Mouse (Mus musculus): ENCODE data around the gene Ly6g6e.

Gene Ly6g6e

DNA sequence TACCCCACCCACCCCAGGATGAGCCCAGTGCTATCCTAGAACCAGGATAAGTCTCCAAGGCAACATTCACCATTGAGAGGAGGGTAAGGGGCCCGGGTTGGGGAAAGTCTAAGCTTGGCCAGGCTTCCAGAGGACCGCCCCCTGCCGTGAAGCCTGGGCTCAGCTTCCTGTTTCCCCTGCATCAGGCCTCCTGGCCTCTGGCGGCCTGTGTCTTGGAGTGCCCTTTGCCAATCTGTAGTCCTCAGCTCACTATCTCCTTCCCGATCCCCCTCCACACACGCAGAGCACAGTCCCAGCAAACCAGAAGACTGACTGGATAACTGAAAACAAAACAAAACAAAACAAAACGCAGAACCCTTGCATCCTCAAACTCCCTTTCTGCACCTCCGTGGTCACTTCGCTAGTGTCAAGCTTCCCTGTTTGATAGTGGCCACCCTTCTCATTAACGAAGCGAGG lies 27.1 kb upstream of the Ly6g6e start, which contains the start of gene Clic1:
Clic1 (plus strand) TSS at position 406 of the 456 bp plus-strand sequence.
- peak; percentile 21 for DNase-seq (ENCODE audit: low spot score)

DNA sequence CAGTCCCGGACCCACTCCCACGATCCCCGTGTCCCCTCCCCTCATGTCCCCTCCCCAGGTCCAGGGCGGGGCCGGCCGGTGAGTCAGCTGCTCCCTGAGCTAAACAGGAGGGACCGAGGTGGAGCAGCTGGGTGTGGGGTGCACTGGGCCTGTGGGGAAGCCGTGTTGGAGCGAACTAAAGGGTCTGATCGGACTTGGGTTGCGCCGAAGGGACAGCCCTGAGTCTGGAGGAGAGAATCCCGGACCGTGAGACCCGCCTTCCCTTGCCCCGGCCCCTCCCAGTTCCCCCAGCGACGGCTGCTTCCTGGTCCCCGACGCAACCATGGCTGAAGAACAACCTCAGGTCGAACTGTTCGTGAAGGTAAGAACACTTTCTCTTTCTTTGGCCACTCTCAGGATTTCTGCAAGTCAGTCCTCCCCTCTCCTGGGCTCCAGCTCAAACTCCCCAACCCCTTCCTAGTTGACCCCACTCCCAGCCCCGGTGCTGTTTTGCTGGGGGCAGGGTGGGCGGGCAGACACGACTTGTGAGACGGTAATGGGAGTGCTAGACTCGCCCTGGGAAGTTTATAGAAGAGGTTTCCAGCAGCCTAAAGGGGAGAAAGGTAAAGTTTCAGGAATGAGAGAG lies 26.5 kb upstream of the Ly6g6e start:
- DNase-seq (ENCODE audit: low spot score): peak; percentile 42

DNA sequence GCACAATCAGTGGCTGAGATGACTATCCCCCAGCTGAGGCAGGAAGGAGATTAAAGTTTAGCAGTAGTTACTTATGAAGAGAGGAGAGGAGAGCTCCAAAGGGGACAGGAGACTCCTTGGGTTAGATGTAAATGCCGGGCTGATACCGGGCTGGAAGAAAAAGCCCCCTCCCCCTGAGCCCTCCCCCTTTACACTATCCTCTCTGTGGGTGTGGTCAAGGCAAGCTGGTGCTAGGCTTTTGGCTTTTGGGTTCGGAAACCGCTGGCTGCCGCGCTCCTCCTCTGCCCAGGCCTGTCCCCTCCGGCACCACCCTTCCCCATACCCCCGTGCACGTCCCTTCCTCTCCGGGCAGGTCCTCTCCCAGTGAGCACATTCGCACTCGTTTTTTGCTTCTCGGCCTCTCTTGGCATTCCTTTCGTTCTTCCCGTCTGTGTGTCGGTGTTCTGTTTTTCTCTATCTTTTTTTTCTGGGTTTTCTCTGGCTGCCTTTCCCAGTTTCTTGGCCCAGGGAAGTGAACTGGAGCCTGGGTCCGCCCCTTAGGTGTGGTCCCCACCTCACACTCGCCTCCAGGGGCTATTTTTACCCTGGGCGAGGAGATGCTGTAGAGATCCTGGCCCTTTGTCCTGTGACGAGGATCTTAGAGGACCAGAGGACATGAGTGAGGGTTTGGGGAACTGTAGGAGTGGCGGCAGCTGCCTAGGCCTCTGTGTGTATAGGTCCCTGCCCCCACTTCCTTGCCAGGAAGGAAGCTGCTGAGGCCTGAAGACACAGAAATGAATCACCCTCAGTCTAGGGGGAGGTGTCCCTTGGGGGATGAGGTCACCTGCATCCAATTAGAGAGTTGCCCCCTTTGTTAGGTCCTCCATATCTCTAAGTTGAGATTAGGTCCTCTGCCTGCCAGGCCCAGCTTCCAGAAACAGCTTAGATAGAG lies 25.3 kb upstream of the Ly6g6e start:
- peak; percentile 80 for DNase-seq (ENCODE audit: low spot score)

DNA sequence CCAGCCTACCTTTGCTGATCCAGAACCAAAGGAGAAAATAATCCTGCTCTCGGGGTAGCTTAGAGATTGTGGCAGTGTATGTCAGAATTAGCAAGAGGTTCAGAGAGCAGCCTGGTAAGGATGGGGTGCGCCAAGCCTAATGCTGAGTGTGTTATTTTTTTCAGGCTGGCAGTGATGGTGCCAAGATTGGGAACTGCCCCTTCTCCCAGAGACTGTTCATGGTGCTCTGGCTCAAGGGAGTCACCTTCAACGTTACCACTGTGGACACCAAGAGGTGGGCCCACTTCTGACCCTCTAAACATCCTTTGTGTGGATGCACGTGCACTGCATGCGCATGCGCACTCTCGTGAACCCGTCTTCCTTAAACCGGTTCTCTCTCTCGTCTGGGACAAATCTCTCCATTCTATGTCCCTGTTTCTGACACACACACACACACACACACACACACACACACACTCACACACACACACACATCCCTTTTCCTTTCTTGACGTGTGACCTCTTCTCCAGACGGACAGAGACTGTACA lies 24.4 kb upstream of the Ly6g6e start:
- DNase-seq (ENCODE audit: low spot score): no peak

DNA sequence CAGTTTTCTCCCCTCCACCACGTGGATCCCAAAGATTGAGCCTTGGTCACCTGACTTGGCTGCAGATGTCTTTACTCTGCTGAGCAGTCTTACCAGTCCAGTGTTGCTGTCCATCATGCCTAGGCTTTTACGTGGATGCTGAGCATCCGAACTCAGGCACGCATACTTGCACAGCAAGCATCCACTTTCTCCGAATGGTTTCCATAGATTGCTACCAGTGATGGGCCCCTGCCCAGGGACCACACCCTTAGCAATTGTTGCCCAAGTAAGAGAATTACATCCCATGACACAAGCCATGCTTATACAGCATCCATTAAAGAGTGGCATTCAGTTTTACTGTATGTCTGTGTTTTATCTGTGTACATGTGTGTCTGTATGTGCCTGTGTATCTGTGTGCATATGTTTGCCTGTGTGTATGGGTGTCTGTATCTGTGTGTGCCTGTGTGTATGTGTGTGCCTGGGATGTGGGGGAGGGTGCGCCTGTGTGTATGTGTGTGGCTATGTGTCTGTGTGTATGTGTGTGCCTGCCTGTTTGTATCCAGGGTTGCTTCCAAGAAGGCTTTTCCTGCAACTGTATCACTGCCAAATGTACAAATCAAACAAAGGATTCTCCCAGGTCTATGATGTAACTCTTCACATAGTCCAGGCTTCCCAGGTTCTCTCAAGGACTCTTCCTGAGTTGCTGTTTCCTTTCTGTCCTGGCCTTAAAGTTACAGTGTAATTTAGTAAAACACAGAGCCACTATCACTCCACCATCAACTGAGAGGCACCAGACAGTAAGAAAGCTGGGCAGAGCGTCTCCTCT lies 20.8 kb upstream of the Ly6g6e start:
- DNase-seq (ENCODE audit: low spot score): no peak

DNA sequence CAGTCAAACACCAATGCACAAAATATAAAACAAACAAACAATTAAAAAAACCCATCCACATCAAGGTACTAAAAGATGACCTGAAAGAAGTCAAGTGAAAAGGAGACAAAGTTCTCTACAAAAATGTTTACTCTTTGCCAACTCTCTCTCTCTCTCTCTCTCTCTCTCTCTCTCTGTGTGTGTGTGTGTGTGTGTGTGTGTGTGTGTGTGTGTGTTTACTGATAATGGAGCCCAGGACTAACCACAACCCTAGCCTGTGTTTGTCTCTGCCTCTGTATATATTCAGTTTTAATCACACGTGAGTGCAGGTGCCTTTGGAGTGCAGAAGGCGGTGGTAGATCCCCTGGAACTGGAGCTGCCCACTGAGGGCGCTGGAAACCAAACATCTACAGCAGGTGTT lies 19.6 kb upstream of the Ly6g6e start:
- DNase-seq (ENCODE audit: low spot score): no peak

DNA sequence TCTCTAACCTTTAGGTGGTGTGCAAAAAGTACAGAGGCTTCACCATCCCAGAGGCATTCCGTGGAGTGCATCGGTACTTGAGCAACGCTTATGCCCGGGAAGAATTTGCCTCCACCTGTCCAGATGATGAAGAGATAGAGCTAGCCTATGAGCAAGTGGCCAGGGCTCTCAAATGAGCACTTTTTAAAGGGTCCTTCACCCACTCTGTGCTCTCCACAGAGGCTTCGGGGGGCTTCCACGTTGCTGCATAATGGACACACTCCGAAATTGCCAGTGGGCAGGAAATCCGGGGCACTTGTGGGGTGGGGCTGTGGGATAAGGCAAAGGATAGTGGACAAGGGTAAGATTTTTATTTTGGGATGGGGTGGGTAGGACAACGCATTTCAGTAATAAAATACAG lies 18.4 kb upstream of the Ly6g6e start:
- no peak for DNase-seq (ENCODE audit: low spot score)

DNA sequence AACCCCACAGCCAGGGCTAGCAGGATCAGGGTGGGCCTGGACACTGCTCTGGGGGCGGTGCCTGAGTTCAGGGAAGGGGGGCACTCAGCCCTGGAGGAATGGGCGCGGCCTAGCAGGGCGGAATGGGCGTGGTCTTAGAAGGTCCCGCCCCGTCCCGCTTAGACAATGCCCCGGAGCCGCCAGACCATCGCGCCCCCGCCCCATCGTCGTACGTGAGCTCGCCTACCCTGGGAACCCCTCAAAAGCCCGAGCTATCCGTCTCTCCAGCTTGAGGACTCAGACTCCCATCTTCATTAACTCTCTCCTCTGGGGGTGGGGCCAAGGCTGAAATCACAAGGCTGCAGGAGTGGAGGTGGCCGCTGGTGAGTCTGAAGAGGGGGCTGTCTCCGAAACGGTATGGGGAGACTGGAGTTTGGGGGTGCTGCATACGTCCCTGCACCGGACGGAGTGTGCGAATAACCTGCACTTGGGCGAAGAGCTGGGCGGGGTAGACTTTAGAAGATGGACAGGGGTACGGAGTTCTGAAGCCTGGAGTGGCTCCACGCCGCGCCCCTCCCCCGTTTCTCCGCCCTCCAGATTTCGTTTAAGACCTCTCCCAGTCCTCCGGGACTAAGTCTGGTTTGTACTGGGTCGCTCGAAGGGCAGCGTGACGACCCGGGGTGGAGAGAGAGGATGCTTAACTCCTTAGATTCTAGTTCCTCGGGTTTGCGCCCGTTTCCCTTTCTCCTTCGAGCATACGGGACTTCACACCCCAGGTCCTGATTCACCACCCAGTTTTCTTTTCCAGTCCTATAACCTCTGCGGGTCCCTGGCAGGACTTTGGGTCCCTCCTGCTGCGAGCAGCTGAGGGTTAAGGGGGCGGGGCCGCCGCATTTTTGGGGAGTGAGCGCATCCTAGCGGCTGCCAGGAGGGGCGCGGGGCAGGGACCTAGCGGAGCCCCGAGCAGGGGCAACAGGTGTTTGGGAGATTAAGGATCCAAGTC lies 17.5 kb upstream of the Ly6g6e start, which contains the start of gene Ddah2:
Ddah2 (plus strand) TSS at position 125 of the 982 bp plus-strand sequence.
- DNase-seq (ENCODE audit: low spot score): peak; percentile 83

DNA sequence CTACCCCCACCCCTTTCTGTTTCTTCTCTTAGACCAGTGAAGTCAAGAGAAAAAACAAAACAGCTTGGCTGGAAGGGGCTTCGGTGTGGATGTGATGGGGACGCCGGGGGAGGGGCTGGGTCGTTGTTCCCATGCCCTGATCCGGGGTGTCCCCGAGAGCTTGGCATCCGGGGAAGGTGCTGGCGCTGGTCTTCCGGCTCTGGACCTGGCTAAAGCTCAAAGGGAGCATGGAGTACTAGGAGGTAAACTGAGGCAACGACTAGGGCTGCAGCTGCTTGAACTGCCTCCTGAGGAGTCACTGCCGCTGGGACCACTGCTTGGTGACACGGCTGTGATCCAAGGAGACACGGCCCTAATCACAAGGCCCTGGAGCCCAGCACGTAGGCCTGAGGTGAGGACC lies 16.6 kb upstream of the Ly6g6e start:
- DNase-seq (ENCODE audit: low spot score): no peak

DNA sequence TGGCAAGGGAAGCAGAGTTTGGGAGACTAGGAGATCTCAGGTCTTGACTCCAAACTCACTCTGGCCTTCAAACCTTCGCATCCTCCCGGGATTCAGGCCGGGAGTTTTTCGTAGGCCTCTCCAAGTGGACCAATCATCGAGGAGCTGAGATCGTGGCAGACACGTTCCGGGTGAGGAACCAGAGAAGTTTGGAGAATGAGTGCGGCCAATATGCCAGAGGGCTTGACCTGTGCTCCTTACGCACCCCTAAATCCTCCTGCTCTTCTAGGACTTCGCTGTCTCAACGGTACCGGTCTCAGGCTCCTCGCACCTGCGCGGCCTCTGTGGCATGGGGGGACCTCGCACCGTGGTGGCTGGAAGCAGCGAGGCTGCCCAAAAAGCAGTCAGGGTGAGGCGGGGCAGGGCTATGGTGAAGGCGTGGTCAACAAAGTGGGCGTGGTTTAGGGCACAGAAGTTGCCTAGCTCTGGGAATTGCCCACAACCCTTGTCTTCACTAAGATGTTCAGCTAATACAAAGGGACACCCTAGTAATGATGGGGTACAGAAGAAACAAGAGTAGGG lies 15.9 kb upstream of the Ly6g6e start:
- DNase-seq (ENCODE audit: low spot score): no peak

DNA sequence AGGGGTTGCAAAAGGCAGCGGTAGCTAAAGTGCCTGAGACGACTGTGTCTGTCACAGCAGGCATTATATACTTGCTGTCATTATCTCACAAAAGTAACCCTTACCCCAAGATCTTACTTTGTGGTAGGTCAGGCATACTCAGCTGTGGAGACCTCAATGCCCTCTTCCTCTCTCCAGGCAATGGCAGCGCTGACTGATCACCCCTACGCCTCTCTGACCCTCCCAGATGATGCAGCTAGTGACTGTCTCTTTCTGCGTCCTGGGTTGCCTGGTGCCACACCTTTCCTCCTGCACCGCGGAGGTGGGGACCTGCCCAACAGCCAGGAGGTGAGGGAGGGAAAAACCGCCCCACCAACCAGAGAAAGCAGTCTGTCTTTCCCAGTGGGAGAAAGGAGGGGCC lies 15.4 kb upstream of the Ly6g6e start:
- DNase-seq (ENCODE audit: low spot score): no peak

DNA sequence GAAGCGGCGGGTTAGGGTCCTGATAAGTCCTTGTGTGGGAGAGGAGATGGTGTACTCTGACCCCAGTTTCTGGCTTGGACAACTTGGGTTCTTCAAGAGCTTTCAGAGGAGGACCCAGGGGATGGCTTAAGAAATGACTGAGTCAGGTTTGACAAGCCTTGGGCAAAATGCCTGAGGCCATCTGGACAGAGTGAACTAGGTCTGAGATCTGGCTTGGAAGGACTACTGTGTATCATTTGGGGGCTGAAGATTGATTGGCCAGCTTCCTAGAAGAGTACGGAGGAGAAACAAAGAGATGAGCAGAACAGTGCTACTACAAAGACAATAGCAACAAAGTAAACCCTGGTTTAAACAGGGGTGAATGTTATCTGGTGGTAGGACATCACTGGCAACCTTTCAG lies 13.2 kb upstream of the Ly6g6e start:
- no peak for DNase-seq (ENCODE audit: low spot score)

DNA sequence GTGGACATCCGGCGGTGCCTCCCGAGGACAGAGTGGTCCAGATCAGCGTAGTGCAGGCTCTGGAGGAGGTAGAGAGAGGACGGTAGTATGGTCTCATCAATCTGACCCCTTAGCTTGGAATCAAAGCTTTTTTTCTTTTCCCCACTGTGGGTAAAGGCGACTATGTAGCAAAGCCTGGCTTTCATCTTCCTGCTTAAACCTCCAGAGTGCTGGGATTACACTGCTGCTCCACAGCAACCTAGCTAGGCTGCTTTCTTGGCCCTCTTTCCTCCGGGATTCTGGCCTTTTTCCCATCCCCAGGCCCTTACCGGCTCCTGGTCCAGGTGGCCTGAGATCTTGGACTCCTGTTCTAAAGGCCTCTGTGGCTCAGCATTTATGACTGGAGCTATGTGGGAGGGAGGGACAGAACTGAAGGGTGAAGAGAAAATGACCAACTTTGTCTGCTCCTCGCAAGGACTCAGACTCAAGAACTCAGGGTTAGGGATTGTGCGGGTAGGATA lies 12.3 kb upstream of the Ly6g6e start:
- no peak for DNase-seq (ENCODE audit: low spot score)

DNA sequence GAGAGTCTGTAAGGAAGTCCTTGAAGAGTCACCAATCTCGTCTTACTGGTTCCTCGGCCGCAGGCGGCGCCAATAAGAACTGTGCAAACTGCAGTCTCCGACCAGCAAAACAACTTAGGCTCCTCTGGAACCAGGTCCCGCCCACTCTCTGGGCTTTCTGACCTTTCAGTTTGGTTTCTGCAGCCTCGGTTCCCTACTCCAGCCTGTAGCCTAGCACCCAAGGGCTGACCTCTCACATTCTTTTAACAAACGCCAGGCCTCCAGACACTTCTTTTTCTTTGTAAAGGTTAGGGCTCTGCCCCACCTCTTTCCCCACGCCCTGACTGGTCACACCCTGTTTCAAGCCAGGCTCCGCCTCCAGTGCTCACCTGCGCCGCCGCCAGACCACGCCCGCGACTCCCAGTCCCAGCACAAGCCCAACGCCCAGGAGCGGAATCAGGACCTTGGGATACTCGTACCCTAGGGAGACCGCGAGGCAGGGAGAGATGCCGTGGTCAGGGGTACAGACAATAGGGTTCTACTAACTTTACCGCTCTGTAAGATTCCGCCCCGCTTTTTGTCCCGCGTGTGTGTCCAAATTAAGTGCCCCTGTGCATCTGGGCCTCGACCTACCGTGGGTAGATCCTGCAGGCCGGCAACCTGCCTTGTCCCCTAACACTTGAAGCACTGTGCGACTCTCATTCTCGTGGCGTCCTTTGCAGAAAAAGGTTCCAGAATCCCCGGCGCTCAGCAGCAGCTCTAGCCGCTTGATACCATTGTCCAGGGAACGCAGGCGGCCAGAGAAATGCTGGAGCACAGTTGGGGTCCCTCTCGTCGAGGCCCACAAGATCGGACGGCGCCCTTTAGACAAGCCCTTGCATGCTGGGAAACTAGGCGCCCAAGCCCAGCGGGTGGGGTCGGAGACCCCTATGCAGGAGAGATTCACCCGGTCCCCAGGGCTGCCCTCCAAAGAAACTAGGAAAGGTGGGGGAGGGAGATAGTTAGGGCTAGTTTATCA lies 11.5 kb upstream of the Ly6g6e start, which contains the start of gene Ly6g6c:
Ly6g6c (plus strand) TSS at position 438 of the 997 bp plus-strand sequence.
- no peak for DNase-seq (ENCODE audit: low spot score)

DNA sequence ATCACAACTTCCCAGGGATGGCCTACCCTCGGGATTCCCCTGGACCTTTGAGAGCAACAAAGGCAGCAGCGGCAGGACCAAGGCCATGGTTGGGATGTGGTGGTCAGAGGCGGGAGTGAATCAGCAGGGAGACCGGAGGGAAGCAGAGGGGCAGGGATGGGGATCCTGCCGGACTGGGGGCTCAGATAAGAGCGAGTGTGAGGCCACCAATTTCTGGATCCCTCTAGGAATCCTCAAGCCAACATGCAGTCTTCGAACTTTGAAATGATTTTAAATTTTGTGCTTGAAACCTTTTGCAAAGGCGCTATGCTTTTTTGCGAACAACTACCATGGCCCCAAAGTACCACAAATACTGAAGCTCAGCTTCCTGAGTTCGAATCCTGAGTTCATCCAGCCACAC lies 10.6 kb upstream of the Ly6g6e start, which contains the start of gene Mpig6b:
Mpig6b (minus strand) TSS at position 101 of the 400 bp plus-strand sequence.
- DNase-seq (ENCODE audit: low spot score): no peak

DNA sequence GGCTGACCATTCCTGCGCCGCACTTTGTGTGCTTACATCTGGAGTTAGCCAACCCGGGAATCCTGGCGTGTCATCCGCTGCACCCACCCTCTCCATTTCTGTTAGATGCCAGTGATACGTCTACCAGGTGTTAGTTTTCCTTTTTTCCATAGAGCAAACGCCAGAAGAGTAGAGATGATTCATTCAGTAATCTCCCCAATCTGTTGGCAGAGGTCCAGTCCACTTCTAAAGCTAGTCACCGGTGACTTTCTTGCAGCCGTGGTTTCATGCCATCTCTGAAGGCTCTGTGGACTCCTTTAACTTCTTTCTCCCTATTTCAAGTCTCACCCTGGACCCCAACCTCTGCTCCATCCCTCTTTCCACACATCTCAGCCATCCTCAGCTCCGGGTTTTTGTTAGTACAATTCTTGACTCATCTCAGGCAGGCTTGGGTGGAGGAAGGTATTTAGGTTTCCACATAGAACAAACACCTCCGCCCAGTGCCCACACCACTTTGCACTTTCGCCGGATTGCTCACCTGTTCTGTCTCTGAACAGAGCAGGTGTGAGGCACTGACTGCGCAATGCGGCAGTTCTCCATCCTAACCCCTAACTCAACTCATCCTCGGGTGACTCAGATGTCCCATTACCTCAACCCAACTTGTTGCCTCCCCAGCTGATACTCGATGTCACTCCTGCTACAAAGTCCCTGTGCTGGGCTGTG lies 8.3 kb upstream of the Ly6g6e start:
- no peak for DNase-seq (ENCODE audit: low spot score)

DNA sequence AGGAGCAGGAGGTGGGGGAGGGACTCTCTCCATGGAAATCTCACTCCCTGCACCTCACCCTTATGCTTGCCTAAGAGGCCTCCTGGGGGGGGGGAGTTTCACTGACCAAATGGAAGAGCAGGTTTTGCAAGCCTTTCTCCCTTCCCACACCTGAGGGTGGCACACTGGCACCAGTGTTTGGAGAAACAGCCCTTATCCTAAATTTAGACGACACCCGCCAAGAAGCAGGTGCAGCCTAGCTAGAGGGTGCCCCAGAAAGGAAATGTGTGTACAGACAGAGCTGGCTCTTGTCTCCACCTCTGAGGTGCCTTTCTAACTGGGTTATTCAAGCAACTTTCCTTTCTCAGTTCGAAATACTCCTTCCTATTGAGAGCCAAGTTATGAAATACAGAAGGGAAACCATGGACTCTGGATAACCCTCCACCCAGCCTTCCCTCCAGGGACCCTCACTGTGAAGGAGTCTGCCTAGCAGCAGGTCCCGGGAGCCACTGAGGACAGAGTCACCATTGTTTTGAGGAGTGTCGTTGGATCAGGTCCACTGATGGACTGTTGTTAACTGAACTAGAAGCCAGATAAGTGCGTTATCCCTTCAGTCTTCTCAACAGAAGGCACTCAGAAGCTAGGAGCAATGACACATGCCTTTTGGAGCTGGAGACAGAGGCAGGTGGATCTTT lies 6.0 kb upstream of the Ly6g6e start:
- DNase-seq (ENCODE audit: low spot score): no peak

DNA sequence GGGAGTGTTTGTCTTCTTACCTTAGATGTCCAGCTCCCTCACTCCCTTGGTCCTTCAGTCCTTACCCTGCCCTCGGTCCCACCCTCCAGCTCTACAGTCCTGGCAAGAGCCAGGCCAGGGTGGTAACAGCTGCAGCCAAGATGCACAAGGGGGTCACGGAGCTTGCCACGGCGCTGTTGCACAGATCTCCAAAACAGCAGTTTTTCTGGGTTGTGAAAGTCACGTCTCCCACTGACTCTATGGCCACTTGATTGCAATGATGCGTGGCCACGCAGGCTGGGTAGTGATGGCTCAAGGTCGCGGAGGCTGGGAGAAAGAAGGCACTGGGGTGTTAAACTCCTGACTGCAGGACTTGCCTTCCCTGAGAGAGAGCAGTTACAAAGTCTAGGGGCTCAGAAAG lies 5.2 kb upstream of the Ly6g6e start:
- DNase-seq (ENCODE audit: low spot score): no peak
